Mouse (Mus musculus) midbrain, embryonic 12.5 days (tissue): ENCODE data around the gene Mgrn1. TPM values are rescaled to one million over a fixed set of nuclear protein-coding genes. Genes with fewer than 3 reads are reported as not detected.

Experiments used
- ATAC-seq: fragments of 200-750 bp; cut with Nextera tagmentation; 2 replicates; pipeline ENCODE4 v1.8.0; 2017; ENCODE audit warnings: low read depth, moderate TSS enrichment, moderate library complexity; ENCODE audit not compliant: low FRiP score
- H3K27ac ChIP-seq: fragments of 300-500 bp; sonication (generic); replicated peaks from 2 replicates; pipeline ENCODE4 v1.5.1; 2016; ENCODE audit warnings: mild to moderate bottlenecking
- H3K27me3 ChIP-seq: fragments of 300-500 bp; sonication (generic); 2 replicates; pipeline ENCODE4 v1.6.1; 2016; ENCODE audit warnings: mild to moderate bottlenecking
- H3K36me3 ChIP-seq: fragments of 300-500 bp; sonication (generic); 2 replicates; pipeline ENCODE4 v1.6.1; 2016
- H3K4me1 ChIP-seq: fragments of 300-500 bp; sonication (generic); 2 replicates; pipeline ENCODE4 v1.6.1; 2016
- H3K4me2 ChIP-seq: fragments of 300-500 bp; sonication (generic); replicated peaks from 2 replicates; pipeline ENCODE4 v1.6.1; 2016; ENCODE audit warnings: mild to moderate bottlenecking, moderate library complexity
- H3K4me3 ChIP-seq: fragments of 300-500 bp; sonication (generic); 2 replicates; pipeline ENCODE4 v1.5.1; 2016; ENCODE audit warnings: mild to moderate bottlenecking
- H3K9ac ChIP-seq: fragments of 300-500 bp; sonication (generic); replicated peaks from 2 replicates; pipeline ENCODE4 v1.6.1; 2016; ENCODE audit warnings: mild to moderate bottlenecking, moderate library complexity
- H3K9me3 ChIP-seq: fragments of 300-500 bp; sonication (generic); 2 replicates; pipeline ENCODE4 v1.6.1; 2016; ENCODE audit warnings: mild to moderate bottlenecking
- WGBS: fragments of 180-500 bp; shearing (Covaris S2); methylation state at CpG from one replicate; pipeline ENCODE4 v1.1.7; 2016; 5-methylcytosine and 5-hydroxymethylcytosine counted together
- polyA plus RNA-seq: library from polyadenylated mRNA; unstranded; fragments of >200 nt; fragmentation: Nextera tagmentation; extraction: Ambion mirVana; gene quantifications from 2 replicates; pipeline ENCODE4 v1.2.1, GENCODE M21; 2016

Mgrn1 gene
- polyA plus RNA-seq, 1 experiment from 2014 or later = 88.5 TPM

DNA sequence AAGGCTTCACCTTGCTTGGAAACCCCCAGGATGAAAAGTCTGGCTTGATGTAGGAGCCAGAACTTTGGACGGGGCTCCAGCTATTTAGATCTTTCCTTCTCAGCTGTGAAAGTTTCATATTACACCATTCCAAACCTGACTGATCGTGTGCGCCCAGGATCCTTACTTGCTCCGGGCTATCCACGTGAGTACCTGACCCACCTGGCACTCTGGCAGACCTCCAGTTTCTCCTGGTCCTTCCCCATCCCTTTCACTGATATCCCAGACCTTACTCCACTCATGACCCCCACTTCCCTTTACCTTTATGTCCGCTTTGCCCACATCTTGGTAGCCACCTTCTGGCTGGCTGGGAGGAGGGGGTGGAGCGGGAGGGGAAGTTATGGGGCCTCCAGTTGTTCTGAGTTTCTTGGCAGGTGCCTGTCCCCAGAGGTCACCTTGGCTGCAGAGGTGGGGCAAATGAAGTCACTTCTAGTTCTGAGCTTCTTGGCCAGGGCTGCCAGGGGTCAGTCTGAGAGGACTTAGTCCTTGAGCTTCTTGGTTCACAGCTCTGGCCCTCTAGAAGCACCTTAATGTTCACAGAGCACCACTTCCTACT lies 19.9 kb upstream of the Mgrn1 start:
- 77% methylated on average over 7 of the region's 7 CpGs for WGBS
- no peak overlapping the region for H3K9ac ChIP-seq
- no peak overlapping the region for H3K27ac ChIP-seq
- no peaks in the 10 kb centered on the region for H3K9me3 ChIP-seq
- H3K4me3 ChIP-seq = no peak overlapping the region
- H3K4me2 ChIP-seq = no peak overlapping the region
- H3K4me1 ChIP-seq = no peaks in the 10 kb centered on the region
- ATAC-seq = no peak
- peaks cover 10% of the 10 kb centered on the region; the same call in 1 of the 2 replicates for H3K36me3 ChIP-seq
- H3K27me3 ChIP-seq = no peaks in the 10 kb centered on the region

DNA sequence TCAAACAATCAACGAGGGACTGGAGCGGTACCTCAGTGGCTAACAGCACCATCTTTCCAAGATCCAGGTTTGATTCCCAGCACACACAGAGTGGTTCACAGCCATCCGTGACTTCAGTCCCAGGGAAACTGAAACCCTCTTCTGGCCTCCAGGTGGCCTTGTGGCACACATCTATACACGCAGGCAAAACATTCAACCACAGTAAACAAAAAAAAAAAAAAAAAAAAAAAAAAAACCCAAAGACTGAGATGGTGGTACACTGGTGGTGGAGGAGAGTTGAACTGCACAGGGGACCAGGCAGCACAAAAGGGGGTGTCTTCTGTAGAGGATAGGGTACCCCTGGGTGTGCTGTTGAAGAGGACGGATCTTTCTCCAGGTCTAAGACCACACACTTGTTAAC lies 15.6 kb upstream of the Mgrn1 start:
- no peak overlapping the region for H3K27ac ChIP-seq
- no peak overlapping the region for H3K9ac ChIP-seq
- peaks cover 22% of the 10 kb centered on the region for H3K36me3 ChIP-seq
- H3K9me3 ChIP-seq = no peaks in the 10 kb centered on the region
- no peak overlapping the region for H3K4me2 ChIP-seq
- no peak for ATAC-seq
- 89% methylated on average over 5 of the region's 5 CpGs for WGBS
- H3K27me3 ChIP-seq = no peaks in the 10 kb centered on the region
- H3K4me1 ChIP-seq = no peaks in the 10 kb centered on the region
- no peak overlapping the region for H3K4me3 ChIP-seq

DNA sequence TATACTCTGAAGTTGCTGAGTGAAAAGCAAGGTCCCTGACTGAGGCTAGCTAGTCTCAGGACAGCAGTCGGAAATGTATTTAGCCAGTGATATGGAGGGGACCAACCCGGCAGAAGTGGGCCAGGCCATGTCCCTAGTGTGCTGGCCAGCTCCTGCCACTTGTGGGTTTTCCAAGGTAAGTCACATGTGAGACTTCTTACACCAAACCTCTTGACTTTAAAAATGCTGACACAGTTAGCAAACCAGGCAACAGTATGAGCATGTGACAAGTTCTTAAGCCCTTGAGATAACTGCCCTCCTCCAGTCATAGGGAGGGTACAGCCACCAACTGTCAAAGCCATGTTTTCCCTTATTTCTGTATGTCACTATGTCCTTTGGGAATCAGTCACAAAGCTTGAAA lies 14.1 kb upstream of the Mgrn1 start:
- H3K4me1 ChIP-seq = peaks cover 9% of the 10 kb centered on the region; the same call in 1 of the 2 replicates
- WGBS = 88% methylated on average over 2 of the region's 2 CpGs
- no peak for ATAC-seq
- no peak overlapping the region for H3K4me2 ChIP-seq
- H3K27me3 ChIP-seq = no peaks in the 10 kb centered on the region
- H3K4me3 ChIP-seq = no peak overlapping the region
- no peak overlapping the region for H3K27ac ChIP-seq
- no peaks in the 10 kb centered on the region for H3K9me3 ChIP-seq
- H3K36me3 ChIP-seq = peaks cover 30% of the 10 kb centered on the region
- H3K9ac ChIP-seq = no peak overlapping the region

DNA sequence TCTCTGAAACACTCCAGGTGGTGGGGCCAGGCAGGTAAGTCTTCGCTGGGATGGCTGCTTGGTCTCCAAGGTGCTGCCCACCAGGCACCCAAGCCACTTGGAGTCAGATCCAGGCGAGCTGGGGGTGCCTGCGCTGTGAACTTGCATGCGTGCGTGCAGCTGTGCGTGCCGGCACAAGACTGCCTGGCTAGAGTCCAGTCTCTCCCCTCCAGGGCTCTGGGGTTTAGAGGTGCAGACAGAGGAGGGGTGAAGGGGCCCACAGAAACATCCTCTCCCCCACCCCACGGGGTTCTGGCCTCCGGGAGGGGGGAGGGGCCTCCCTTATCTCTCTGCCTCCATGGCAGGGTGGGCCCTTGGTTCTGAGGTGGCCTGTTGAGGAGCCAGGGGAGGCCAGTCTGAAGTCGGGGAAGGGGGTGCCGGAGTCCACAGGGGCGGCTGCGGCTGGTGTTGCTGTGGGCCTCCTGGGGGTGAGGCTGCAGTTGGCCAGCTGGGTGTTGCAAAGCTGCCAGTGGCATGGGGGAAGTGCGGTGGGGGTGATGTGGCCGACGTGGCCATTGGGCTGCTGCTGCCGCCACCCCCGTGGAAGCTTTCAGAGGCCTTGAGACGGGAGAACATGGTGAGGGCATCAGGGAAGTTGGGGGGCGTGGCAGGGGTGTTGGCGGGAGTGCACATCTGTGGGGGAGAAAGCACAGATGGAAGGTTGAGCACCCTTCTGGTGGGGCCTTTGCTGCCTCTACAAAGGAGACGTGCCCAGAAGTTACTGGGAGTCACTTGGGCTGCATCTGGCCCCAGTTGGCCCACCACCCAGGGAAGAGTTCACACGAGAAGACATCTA lies 10.6 kb upstream of the Mgrn1 start:
- no peak overlapping the region for H3K9ac ChIP-seq

DNA sequence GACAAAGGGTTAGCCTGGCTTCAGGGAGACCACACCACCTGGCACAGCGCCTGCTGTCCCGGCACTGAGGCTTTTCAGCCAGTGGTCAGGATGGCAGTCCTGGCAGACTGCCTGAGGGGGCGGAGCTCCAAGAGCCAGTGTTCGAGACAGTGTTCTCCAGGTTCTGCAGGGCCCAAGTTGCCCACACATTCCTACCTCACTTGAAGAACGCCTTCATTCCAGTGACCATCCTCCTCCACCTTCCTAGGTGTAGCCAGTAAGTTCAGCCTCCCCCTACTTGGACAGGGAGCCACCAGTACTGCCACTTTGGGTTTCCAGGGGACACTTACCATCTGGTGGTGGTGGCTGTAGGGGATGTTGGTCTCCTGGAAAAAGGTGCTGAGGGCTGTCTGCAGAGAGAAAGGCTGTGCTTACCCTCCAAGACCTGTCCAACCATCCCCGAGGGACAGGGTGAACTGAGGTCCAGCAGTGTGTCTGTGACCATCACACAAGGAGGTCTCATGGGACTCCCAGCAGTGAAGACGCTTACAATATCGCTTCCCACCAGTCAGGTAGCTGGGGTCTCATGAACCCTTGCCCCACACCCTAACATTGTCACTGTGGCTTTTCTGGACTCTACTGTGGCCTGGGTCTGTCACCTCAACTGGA lies 9.9 kb upstream of the Mgrn1 start:
- Histone ChIP-seq H3K4me2 (no peak overlapping the region), H3K9ac (no peak overlapping the region), H3K27me3 (no peaks in the 10 kb centered on the region), H3K27ac (no peak overlapping the region), H3K36me3 (peaks cover 20% of the 10 kb centered on the region), H3K4me3 (no peak overlapping the region), H3K9me3 (no peaks in the 10 kb centered on the region), H3K4me1 (peaks cover 29% of the 10 kb centered on the region)
- no peak for ATAC-seq
- 88% methylated on average over 8 of the region's 8 CpGs for WGBS

More for the DNA sequence above, 10.6 kb upstream of the Mgrn1 start:
- no peak overlapping the region for H3K4me3 ChIP-seq
- peaks cover 27% of the 10 kb centered on the region for H3K4me1 ChIP-seq
- no peaks in the 10 kb centered on the region for H3K9me3 ChIP-seq
- H3K27me3 ChIP-seq = no peaks in the 10 kb centered on the region
- no peak for ATAC-seq
- H3K27ac ChIP-seq = no peak overlapping the region
- H3K36me3 ChIP-seq = peaks cover 20% of the 10 kb centered on the region
- WGBS = 92% methylated on average over 23 of the region's 23 CpGs
- H3K4me2 ChIP-seq = no peak overlapping the region

DNA sequence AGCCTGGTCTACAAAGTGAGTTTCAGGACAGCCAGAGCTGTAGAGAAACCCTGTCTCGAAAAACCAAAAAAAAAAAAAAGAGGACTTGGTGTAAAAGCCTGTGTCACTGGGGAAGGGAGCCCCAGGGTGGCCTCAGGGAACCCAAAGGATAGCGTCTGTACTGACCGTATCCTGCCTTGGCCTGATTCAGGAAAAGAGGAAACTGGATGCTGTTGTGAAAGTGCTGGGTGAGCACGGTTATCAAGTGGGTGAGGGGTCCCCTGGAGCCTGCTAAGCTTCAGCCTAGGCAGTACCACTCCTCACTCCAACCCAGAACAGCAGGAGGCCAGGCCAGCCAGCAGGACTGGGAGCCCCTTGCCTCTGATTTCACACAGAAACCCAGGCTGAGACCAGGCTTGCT lies 8.9 kb upstream of the Mgrn1 start:
- H3K4me3 ChIP-seq = no peak overlapping the region
- WGBS = 83% methylated on average over 4 of the region's 4 CpGs
- no peaks in the 10 kb centered on the region for H3K27me3 ChIP-seq
- H3K9me3 ChIP-seq = no peaks in the 10 kb centered on the region
- H3K4me2 ChIP-seq = no peak overlapping the region
- H3K4me1 ChIP-seq = peaks cover 36% of the 10 kb centered on the region
- ATAC-seq = no peak
- H3K36me3 ChIP-seq = peaks cover 20% of the 10 kb centered on the region
- 0 out of 2 replicates have a peak overlapping the region, but pooled peaks have one; percentile 8 for H3K9ac ChIP-seq
- no peak overlapping the region for H3K27ac ChIP-seq

DNA sequence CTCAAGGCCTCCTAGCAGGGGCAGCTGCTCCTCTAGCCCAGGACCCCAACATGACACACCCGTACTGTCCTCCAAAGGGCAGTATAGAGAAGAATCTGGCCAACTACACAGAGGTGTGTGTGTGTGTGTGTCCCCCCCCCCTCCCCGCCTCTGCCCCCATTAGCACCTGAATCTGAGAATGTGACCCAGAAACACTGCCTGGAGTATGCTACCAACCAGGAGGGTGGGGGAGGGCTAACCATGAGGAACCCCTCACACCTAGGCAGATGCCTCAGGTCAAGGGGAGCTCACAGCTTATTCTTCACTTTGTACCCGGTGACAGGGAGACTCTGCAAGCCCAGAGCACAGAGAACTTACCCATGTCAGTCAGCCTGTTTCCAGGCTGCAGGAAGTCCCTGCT lies 8.3 kb upstream of the Mgrn1 start:
- Histone ChIP-seq H3K36me3 (peaks cover 20% of the 10 kb centered on the region), H3K9ac (peak overlapping the region; percentile 86), H3K27ac (no peak overlapping the region), H3K4me3 (peak overlapping the region; percentile 89), H3K4me2 (peak overlapping the region; percentile 87), H3K27me3 (no peaks in the 10 kb centered on the region), H3K9me3 (no peaks in the 10 kb centered on the region), H3K4me1 (peaks cover 36% of the 10 kb centered on the region)
- WGBS = 71% methylated on average over 3 of the region's 3 CpGs
- no peak for ATAC-seq

DNA sequence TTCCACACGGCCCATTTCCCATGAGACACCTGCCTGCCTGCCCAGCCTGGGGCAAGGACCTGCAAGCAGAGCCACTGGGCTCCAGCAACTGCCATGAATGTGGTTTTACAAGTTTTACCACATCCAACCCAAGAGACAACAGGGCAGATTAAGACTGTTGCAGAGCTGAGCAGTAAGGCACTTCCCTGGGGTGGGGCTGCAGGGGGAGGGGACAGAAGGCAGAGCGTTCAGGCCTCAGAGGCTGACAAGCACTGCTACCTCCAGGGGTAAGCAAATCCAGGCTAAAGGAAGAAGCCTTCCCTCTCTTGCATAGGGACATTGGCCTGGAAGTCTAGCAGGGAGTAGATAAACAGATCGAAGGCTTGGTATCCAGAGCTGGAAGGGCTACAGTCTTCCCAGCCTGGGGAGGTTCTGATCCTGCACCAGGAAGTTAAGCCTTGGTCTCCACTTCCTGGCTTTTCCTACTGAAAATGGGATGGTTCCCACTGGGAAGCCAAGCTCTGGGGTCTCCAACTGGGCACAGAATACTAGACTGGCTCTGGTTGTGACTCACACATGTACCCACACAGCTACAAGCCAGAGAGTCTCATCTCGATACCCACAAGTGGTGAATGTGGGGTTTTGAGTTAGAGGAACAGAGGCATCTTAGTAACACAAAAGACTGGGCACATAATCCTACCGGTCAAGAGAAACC lies 7.7 kb upstream of the Mgrn1 start:
- ATAC-seq = no peak
- H3K27ac ChIP-seq = 0 out of 2 replicates have a peak overlapping the region, but pooled peaks have one; percentile 97

DNA sequence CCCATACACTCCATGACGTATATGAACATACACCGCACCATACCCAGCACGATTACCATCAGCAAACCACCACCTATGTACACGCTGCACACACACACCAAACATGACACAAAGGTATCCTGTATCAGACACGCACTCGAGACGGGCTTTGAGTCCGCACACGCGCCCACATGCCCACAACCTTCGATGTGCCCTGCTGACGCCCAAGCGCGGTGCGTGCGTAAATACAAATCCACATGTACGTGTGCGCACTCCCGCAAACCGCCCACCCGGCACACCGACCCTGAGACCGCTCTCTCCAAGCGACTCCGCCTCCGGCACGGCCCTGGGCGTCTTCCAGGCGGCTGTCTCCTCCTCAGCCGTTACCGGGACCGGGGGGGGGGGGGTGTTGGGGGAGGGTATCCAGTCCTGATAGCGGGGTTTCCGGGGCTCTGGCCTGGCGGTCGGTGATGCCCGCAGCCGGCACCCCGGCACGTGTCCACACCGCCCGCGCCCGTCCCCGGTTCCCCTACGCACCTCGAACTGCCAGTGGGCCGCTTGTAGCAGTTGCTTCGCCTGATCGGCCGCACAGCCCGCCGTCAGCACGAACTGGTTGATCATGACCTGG lies 6.8 kb upstream of the Mgrn1 start:
- Histone ChIP-seq H3K9me3 (no peaks in the 10 kb centered on the region), H3K27ac (peak overlapping the region; percentile 97), H3K36me3 (peaks cover 20% of the 10 kb centered on the region), H3K27me3 (no peaks in the 10 kb centered on the region), H3K4me3 (peak overlapping the region; percentile 89), H3K4me2 (peak overlapping the region; percentile 87), H3K9ac (peak overlapping the region; percentile 86), H3K4me1 (peaks cover 36% of the 10 kb centered on the region)
- WGBS = under 1% methylated on average over 49 of the region's 54 CpGs
- ATAC-seq = peak; percentile 28

More for the DNA sequence above, 7.7 kb upstream of the Mgrn1 start:
- H3K36me3 ChIP-seq = peaks cover 20% of the 10 kb centered on the region
- peak overlapping the region; percentile 86 for H3K9ac ChIP-seq
- 36% methylated on average over 5 of the region's 5 CpGs for WGBS
- H3K27me3 ChIP-seq = no peaks in the 10 kb centered on the region
- H3K4me1 ChIP-seq = peaks cover 36% of the 10 kb centered on the region
- peak overlapping the region; percentile 89 for H3K4me3 ChIP-seq
- no peaks in the 10 kb centered on the region for H3K9me3 ChIP-seq
- H3K4me2 ChIP-seq = peak overlapping the region; percentile 87

DNA sequence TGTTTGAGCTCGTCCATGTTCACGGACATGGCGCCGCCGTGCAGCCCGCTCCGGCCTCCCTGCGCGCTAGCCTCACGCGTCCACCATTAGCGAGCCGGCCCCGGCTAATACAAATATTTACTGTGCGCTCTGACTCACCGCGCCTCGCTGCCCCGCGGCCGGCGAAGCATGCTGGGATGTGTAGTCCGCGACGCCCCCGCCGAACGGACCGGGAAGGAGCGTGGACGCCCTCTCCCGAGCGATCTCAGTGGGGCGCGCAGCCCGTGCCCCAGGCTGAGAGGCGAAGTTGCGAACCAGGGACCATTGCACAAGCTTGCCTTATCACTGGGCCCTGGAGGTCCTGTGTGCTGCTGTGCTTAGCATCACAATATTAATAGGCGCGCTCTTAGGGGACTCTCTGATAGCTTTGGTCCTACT lies 6.3 kb upstream of the Mgrn1 start:
- Histone ChIP-seq H3K4me1 (peaks cover 36% of the 10 kb centered on the region), H3K27ac (peak overlapping the region; percentile 97), H3K27me3 (no peaks in the 10 kb centered on the region), H3K9me3 (no peaks in the 10 kb centered on the region), H3K36me3 (peaks cover 15% of the 10 kb centered on the region), H3K9ac (peak overlapping the region; percentile 86), H3K4me2 (peak overlapping the region; percentile 87), H3K4me3 (peak overlapping the region; percentile 89)
- under 1% methylated on average over 40 of the region's 40 CpGs for WGBS
- peak; percentile 71 for ATAC-seq

DNA sequence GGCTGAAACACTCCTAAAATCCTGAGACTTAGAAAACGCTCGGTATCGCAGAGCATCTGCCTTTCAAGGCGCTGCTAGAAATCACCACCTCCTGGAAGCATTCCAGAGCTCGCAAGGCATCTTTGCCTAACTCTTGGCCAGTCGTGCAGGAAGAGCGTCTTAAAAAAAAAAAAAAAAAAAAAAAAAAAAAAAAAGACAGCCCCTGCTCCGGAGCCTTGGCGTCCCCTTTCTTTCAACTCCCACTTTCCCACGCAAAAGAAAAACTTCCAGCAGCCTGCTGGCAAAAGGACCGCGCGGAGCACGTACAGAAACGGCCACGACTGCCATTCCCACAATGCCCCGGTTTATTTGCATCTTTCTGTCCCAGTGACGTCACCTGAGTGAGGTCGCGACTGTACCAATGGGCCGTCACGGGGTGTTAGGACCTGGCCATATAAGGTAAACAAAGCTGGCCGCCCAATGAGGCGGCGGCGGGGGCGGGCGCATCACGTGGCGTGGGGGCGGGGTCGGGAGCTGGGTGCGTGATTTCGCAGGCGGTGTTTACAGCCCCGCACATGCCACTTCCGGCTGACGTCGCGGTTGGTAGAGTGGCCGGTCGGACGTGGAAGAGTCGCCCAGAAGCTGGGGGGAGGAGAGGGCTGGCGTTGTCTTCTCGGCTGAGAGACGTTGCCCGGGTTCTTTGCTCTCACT lies 5.8 kb upstream of the Mgrn1 start, which contains the start of gene Ubald1:
Ubald1 (minus strand) TSS at position 180 of the 690 bp plus-strand sequence.
- H3K9ac ChIP-seq = peak within 1 kb of the TSS; percentile 86
- peaks cover 38% of the 10 kb centered on the region for H3K4me1 ChIP-seq
- H3K27ac ChIP-seq = peak within 1 kb of the TSS; percentile 97
- H3K4me2 ChIP-seq = peak within 1 kb of the TSS; percentile 87
- H3K27me3 ChIP-seq = no peaks in the 10 kb centered on the region
- no peaks in the 10 kb centered on the region for H3K9me3 ChIP-seq
- ATAC-seq = peak; percentile 89
- H3K36me3 ChIP-seq = peaks cover 10% of the 10 kb centered on the region
- under 1% methylated on average over 48 of the region's 48 CpGs for WGBS
- H3K4me3 ChIP-seq = peak within 1 kb of the TSS; percentile 89
